Mouse (Mus musculus) heart, embryonic 11.5 days (tissue): Measurements from ENCODE around the gene Serpina3m. TPM values are rescaled to one million over a fixed set of nuclear protein-coding genes. Genes with fewer than 3 reads are reported as not detected.

Experiments used
- ATAC-seq: fragments of 200-750 bp; cut with Nextera tagmentation; replicated peaks from 2 replicates; pipeline ENCODE4 v1.8.0; 2017; ENCODE audit warnings: moderate library complexity; ENCODE audit not compliant: insufficient number of reproducible peaks, low FRiP score, low TSS enrichment
- H3K27ac ChIP-seq: fragments of 300-500 bp; sonication (generic); 2 replicates; pipeline ENCODE4 v1.5.1; 2014; ENCODE audit warnings: mild to moderate bottlenecking, low read depth, low read length
- H3K27me3 ChIP-seq: fragments of 300-500 bp; sonication (generic); 2 replicates; pipeline ENCODE4 v1.6.1; 2014; ENCODE audit warnings: mild to moderate bottlenecking, low read length, mixed read lengths; ENCODE audit not compliant: control insufficient read depth, insufficient read depth
- H3K36me3 ChIP-seq: fragments of 300-500 bp; sonication (generic); 2 replicates; pipeline ENCODE4 v1.6.1; 2014; ENCODE audit warnings: mild to moderate bottlenecking, low read length, moderate library complexity, mixed read lengths; ENCODE audit not compliant: control insufficient read depth, insufficient read depth
- H3K4me1 ChIP-seq: fragments of 300-500 bp; sonication (generic); 2 replicates; pipeline ENCODE4 v1.6.1; 2014; ENCODE audit warnings: low read length; ENCODE audit not compliant: control insufficient read depth, insufficient read depth
- H3K4me2 ChIP-seq: fragments of 300-500 bp; sonication (generic); 2 replicates; pipeline ENCODE4 v1.6.1; 2014; ENCODE audit warnings: mild to moderate bottlenecking, moderate library complexity
- H3K4me3 ChIP-seq: fragments of 300-500 bp; sonication (generic); 2 replicates; pipeline ENCODE4 v1.5.1; 2014; ENCODE audit warnings: low read depth, low read length
- H3K9ac ChIP-seq: fragments of 300-500 bp; sonication (generic); 2 replicates; pipeline ENCODE4 v1.6.1; 2014; ENCODE audit warnings: mild to moderate bottlenecking, low read depth, low read length, moderate library complexity
- H3K9me3 ChIP-seq: fragments of 300-500 bp; sonication (generic); replicated peaks from 2 replicates; pipeline ENCODE4 v1.6.1; 2016; ENCODE audit warnings: low read length; ENCODE audit not compliant: control insufficient read depth
- WGBS: fragments of 180-500 bp; shearing (Covaris S2); extraction: QIAGEN DNeasy Blood & Tissue Kit; methylation state at CpG from one replicate; pipeline ENCODE4 v1.1.7; 2014; ENCODE audit not compliant: insufficient replicate concordance; 5-methylcytosine and 5-hydroxymethylcytosine counted together
- polyA plus RNA-seq: library from polyadenylated mRNA; unstranded; fragments of >200 nt; fragmentation: Nextera tagmentation; extraction: Ambion mirVana; gene quantifications from 2 replicates; pipeline ENCODE4 v1.2.1, GENCODE M21; 2014

Serpina3m gene
- polyA plus RNA-seq, 1 experiment from 2014 or later = not detected

DNA sequence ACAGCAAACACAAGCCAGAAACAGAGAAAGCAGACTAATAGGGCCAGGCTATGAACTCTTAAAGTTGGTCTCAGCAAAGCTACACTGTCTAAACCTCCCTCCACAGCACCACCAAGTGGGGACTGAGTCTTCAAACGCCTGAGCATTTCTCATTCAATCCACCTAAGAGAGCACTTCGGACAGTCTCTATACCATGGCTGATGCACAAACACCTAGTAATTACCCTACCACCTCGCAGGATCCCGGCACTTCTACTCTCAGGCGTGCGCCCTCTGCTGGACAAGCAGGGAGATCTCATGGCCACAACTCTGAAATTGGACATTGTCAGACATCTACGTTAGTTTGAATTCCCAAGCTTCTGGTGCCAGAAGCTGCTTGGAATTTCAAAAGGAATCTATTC is 88.6 kb downstream of the Serpina3m start:
- peaks cover 8% of the 10 kb centered on the region for H3K27me3 ChIP-seq
- no peak overlapping the region for H3K27ac ChIP-seq
- H3K4me3 ChIP-seq = no peak overlapping the region
- H3K36me3 ChIP-seq = no peaks in the 10 kb centered on the region
- H3K9ac ChIP-seq = no peak overlapping the region
- 6% methylated on average over 7 of the region's 7 CpGs for WGBS
- no peak for ATAC-seq
- H3K9me3 ChIP-seq = no peaks in the 10 kb centered on the region
- no peak overlapping the region for H3K4me2 ChIP-seq
- no peaks in the 10 kb centered on the region for H3K4me1 ChIP-seq

DNA sequence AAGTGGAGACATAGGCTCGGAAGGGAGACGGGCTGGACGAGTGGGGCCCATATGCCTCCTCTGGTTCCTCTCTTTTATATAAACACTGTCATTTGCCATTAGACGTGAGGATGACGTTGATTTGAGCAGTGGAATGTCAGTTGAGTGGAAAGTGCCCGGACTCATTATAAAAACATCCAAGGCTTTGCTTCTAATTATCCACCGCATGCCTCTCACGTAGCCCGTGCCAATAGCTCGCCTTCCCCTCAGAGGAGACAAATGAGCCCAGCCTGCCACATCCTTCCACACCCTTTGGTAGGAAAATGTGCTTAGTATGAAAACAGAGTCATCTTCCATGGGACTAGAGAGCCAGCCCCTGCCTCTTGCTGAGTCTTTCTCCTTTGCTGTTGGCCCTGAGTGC is 93.1 kb downstream of the Serpina3m start:
- Histone ChIP-seq H3K4me2 (no peak overlapping the region), H3K4me3 (no peak overlapping the region), H3K27ac (no peak overlapping the region), H3K36me3 (no peaks in the 10 kb centered on the region), H3K9ac (no peak overlapping the region), H3K27me3 (peaks cover under 1% of the 10 kb centered on the region), H3K4me1 (no peaks in the 10 kb centered on the region), H3K9me3 (no peaks in the 10 kb centered on the region)
- ATAC-seq = no peak
- WGBS = 74% methylated on average over 10 of the region's 10 CpGs

DNA sequence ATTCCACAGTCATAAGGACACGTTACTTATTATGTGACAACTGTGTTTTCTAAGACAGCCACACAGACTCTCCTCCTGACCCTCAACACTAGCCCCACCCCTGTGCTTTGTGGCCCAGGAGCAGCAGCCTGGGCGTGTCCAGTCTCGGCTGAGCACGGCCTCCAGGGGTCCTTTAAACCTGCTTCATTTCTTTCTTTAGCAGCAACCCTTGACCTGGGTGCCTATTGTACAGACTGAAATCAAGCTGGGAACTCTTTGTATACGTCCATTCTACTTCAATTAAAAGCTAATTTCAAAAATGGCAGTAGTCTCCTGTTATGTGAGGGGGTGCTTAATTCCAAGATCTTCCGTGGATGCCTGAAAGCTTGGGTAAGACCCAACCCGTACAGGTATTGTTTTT is 94.9 kb downstream of the Serpina3m start:
- Histone ChIP-seq H3K4me3 (no peak overlapping the region), H3K9ac (no peak overlapping the region), H3K9me3 (no peaks in the 10 kb centered on the region), H3K27ac (no peak overlapping the region), H3K27me3 (no peaks in the 10 kb centered on the region; the same call in 1 of the 2 replicates), H3K4me2 (no peak overlapping the region), H3K36me3 (no peaks in the 10 kb centered on the region), H3K4me1 (no peaks in the 10 kb centered on the region)
- 56% methylated on average over 7 of the region's 7 CpGs for WGBS
- no peak for ATAC-seq

DNA sequence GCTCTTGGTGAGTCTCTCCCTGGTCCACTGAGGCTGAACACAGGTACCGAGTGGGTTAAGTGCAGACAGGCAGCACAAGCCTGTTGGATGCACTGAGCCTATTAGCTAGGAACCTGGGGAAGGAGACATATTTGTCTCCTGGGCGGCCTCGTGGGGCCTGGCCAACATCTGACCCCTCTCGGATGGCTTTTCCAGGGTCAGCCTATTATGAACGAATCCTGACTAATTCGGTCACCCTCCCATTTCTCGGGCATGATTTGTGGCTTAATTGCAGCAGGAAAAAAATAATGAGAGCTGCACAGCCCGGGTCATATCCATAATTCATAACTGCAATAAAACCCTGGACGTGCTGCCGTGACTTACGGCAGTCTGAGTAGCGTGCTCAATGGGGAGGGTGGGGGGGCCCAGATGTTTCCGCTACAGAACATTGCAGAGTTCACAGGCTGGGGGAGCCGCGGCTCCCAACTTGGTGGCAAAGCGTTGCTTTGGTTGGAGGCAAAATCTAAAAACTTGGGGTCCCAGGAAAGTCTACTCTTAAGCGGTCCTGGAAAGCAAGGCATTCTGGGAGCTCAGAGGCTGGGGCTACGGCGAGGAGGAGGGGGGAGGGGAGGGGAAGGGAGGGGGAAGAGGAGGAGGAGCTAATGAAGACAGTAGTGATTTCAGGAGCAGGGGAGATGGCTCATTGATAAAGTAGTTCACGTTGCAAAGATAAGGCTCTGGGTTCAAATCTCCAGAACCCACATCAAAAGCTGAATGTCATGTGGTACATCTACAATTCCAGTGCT is 95.9 kb downstream of the Serpina3m start:
- H3K4me2 ChIP-seq = no peak overlapping the region
- H3K4me1 ChIP-seq = no peaks in the 10 kb centered on the region
- ATAC-seq = no peak
- peaks cover 4% of the 10 kb centered on the region; the same call in 1 of the 2 replicates for H3K27me3 ChIP-seq
- no peak overlapping the region for H3K9ac ChIP-seq
- H3K4me3 ChIP-seq = no peak overlapping the region
- 79% methylated on average over 20 of the region's 20 CpGs for WGBS
- no peaks in the 10 kb centered on the region for H3K36me3 ChIP-seq
- H3K9me3 ChIP-seq = no peaks in the 10 kb centered on the region
- H3K27ac ChIP-seq = no peak overlapping the region

DNA sequence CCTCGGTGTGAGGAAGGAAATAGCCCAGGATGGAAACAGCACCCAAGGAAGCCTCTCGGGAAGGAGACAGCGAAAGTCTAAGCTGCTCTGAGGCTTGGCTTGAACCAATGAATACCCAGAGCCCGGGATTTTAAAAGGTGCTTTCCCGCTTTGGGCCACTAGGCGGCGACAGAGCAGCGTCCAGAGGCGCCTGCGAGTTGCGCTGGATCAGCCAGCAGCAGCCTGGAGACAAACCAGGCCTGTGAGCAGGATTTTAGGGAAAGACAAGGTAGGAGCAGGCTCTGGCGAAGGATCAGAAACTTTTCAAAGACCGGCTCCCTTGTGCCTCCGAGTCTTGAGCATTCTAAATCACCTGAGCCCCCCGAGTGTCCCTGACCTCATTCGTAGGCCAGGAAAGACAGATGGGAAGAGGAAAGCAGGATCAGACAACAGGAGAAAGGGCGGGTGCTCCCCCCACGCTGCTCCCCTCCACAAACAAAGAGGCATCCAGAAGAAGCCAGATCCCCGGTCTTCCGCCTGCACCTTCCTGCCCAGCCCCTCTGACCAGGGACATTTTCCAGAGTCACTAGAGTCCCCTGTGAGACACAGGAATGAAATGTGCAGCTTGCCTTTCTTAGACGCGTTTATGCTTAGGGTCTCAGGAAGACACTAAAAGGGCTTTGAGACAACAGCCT is 101.9 kb downstream of the Serpina3m start:
- Histone ChIP-seq H3K4me1 (no peaks in the 10 kb centered on the region), H3K4me2 (peak overlapping the region; percentile 32), H3K9me3 (no peaks in the 10 kb centered on the region), H3K27ac (no peak overlapping the region), H3K4me3 (no peak overlapping the region), H3K27me3 (peaks cover 8% of the 10 kb centered on the region; the same call in 1 of the 2 replicates), H3K9ac (peak overlapping the region; percentile 52), H3K36me3 (no peaks in the 10 kb centered on the region)
- no peak; the same call in 1 of the 2 replicates for ATAC-seq
- WGBS = 7% methylated on average over 22 of the region's 22 CpGs

DNA sequence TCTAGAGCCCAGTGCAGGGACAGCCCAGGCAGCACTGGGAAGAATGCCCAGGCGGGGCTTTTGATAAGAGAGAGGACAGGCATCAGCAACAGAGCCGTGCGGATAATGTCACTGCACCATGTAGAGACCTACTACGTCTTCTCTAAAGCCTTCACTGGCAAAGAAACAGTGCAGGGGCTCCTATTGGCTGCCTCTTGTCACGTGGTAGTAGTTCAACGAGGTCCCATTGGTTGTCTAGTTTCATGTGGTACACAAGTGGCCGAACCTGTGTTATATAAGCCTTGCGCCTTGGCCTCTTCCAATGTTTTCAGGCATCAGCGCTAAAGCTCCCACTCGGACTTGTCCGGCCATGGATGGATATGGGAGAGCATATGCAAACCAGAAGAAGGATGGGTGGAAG is 105.4 kb downstream of the Serpina3m start:
- no peak overlapping the region for H3K27ac ChIP-seq
- no peak overlapping the region for H3K4me3 ChIP-seq
- no peaks in the 10 kb centered on the region for H3K4me1 ChIP-seq
- no peaks in the 10 kb centered on the region for H3K36me3 ChIP-seq
- no peak overlapping the region for H3K4me2 ChIP-seq
- no peaks in the 10 kb centered on the region for H3K9me3 ChIP-seq
- 72% methylated on average over 11 of the region's 11 CpGs for WGBS
- H3K27me3 ChIP-seq = peaks cover 4% of the 10 kb centered on the region; the same call in 1 of the 2 replicates
- ATAC-seq = no peak
- no peak overlapping the region for H3K9ac ChIP-seq

Other genes starting within 250 kb of the Serpina3m start
- not detected in 2 replicates for gene Serpina5, start 237.4 kb upstream of the Serpina3m start, polyA plus RNA-seq
- gene Serpina3a, start 225.8 kb upstream of the Serpina3m start, polyA plus RNA-seq = not detected in 2 replicates
- 0.17 and 0.55 TPM in 2 replicates for gene Serpina3b, start 210.5 kb upstream of the Serpina3m start, polyA plus RNA-seq
- 0.25 TPM in 1 of 2 replicates, not detected in the other for gene Serpina3c, start 184.6 kb upstream of the Serpina3m start, polyA plus RNA-seq
- gene Serpina3f, start 123.9 kb upstream of the Serpina3m start, polyA plus RNA-seq = not detected in 2 replicates
- gene Serpina3g, start 102.2 kb upstream of the Serpina3m start, polyA plus RNA-seq = 1.0 and 1.1 TPM in 2 replicates
- not detected in 2 replicates for gene Serpina3i, start 75.4 kb upstream of the Serpina3m start, polyA plus RNA-seq
- not detected in 2 replicates for gene Serpina3j, start 23.9 kb upstream of the Serpina3m start, polyA plus RNA-seq
- not detected in 2 replicates for gene Serpina3k, start within 50 bp of the Serpina3m start, polyA plus RNA-seq
- 0.24 TPM in 1 of 2 replicates, not detected in the other for gene Serpina3n, start 68.2 kb downstream of the Serpina3m start, polyA plus RNA-seq
- 1.5 and 2.1 TPM in 2 replicates for gene Gsc, start 134.8 kb downstream of the Serpina3m start, polyA plus RNA-seq